Mouse (Mus musculus) megakaryocyte, embryonic 14.5 days (primary cell): Measurements from ENCODE around the gene Ankrd6.

Experiments used
- FLI1 ChIP-seq: IDR thresholded peaks from 2 replicates; pipeline ENCODE4 v1.6.1; 2012; ENCODE audit warnings: low read length, inconsistent platforms, mixed read lengths
- GATA1 ChIP-seq: IDR thresholded peaks from 3 replicates; pipeline ENCODE4 v1.6.1; 2012; ENCODE audit warnings: mixed read lengths, low read length, inconsistent platforms, borderline replicate concordance

- TF ChIP-seq GATA1 (no peak), FLI1 (peak; percentile 46; the same call in 1 of the 2 replicates)
Measured at GRCm38 (mm10) chr4:32799966-32800576, 150.6 kb downstream of the Ankrd6 start, which contains the start of gene Lyrm2.
